Mouse (Mus musculus) brain, embryonic 18.5 days (tissue): ENCODE data around the gene Scgb2b11.
"Not testable (repeated sequence)": the region's sequence is repeated elsewhere in the genome, so short reads cannot be mapped to it uniquely, and the experiment has no call there.

Source experiments
- DNase-seq: peaks from one replicate; pipeline ENCODE4 v3.0.0-alpha.2; 2012; ENCODE audit warnings: low read depth, low spot score

Gene Scgb2b11

GRCm38 (mm10) chr7:32211045-32211444 lies at the start of gene Scgb2b11:
Gene Scgb2b11 (minus strand): TSS chr7:32211145.
- not testable (repeated sequence) for DNase-seq

GRCm38 (mm10) chr7:32222540-32222939 lies 11.6 kb upstream of the Scgb2b11 start, which contains the start of gene Scgb1b11:
Gene Scgb1b11 (plus strand): TSS chr7:32222840.
- not testable (repeated sequence) for DNase-seq
